Mouse (Mus musculus): ENCODE results near the gene G6pc3.

- TF ChIP-seq POLR2A (IDR thresholded peaks at IDR 0.05; ENCODE audit: low read depth, low read length) (no peak), CTCF (IDR thresholded peaks at IDR 0.05; ENCODE audit: extremely low read depth, insufficient read length, insufficient replicate concordance, low read depth, low read length) (no peak)
Observed at GRCm38 (mm10) chr11:102190848-102191247, 1.4 kb downstream of the G6pc3 start.
